Mouse (Mus musculus): Measurements from ENCODE around the gene Rps6ka5.

- TF ChIP-seq CTCF (IDR thresholded peaks at IDR 0.05; ENCODE audit: low read depth) (no peak), EP300 (IDR thresholded peaks at IDR 0.05; ENCODE audit: low read depth) (no peak)
These were observed 117.7 kb downstream of the Rps6ka5 start for GRCm38 (mm10) chr12:100609064-100609463.
